Mouse (Mus musculus): ENCODE data around the gene Hip1. TPM values are rescaled to one million over a fixed set of nuclear protein-coding genes. Genes with fewer than 3 reads are reported as not detected.
A peak's percentile ranks its signal among the peaks of the same experiment; 100 is the strongest.

Gene Hip1
- polyA plus RNA-seq (2017; shearing (Covaris generic)) = 1 to 10 TPM; 8.6 to 8.7 TPM

- peak; percentile 98 for ATAC-seq
Measured at GRCm38 (mm10) chr5:135544865-135545797, at the start of gene Hip1. Hip1 (minus strand) TSS chr5:135545120.

- no peak for ATAC-seq
Measured at GRCm38 (mm10) chr5:135589996-135590784, 45.3 kb upstream of the Hip1 start.

- ATAC-seq = no peak
Measured at GRCm38 (mm10) chr5:135587764-135588163, 42.8 kb upstream of the Hip1 start.

GRCm38 (mm10) chr5:135585691-135586090, 40.8 kb upstream of the Hip1 start:
- ATAC-seq = no peak

GRCm38 (mm10) chr5:135582330-135582729, 37.4 kb upstream of the Hip1 start:
- ATAC-seq = no peak

GRCm38 (mm10) chr5:135579331-135579751, 34.4 kb upstream of the Hip1 start:
- no peak for ATAC-seq

- ATAC-seq = no peak
Measured at GRCm38 (mm10) chr5:135576055-135576454, 31.1 kb upstream of the Hip1 start.

GRCm38 (mm10) chr5:135573006-135573405, 28.1 kb upstream of the Hip1 start, which contains the start of gene Ccl24:
Ccl24 (minus strand) TSS chr5:135573049.
- no peak for ATAC-seq

GRCm38 (mm10) chr5:135568698-135569097, 23.8 kb upstream of the Hip1 start:
- no peak for ATAC-seq

GRCm38 (mm10) chr5:135567556-135568265, 22.8 kb upstream of the Hip1 start:
- ATAC-seq = no peak

GRCm38 (mm10) chr5:135563469-135563868, 18.5 kb upstream of the Hip1 start, which contains the start of gene Ccl26:
Ccl26 (minus strand) TSS chr5:135563569.
- no peak for ATAC-seq

GRCm38 (mm10) chr5:135557671-135558070, 12.8 kb upstream of the Hip1 start:
- no peak for ATAC-seq

- no peak for ATAC-seq
Measured at GRCm38 (mm10) chr5:135557051-135557450, 12.1 kb upstream of the Hip1 start.

GRCm38 (mm10) chr5:135556259-135556658, 11.3 kb upstream of the Hip1 start:
- ATAC-seq = no peak

GRCm38 (mm10) chr5:135551591-135551990, 6.7 kb upstream of the Hip1 start:
- ATAC-seq = no peak

- ATAC-seq = no peak
Measured at GRCm38 (mm10) chr5:135550910-135551309, 6.0 kb upstream of the Hip1 start.

- no peak for ATAC-seq
Measured at GRCm38 (mm10) chr5:135547990-135548389, 3.1 kb upstream of the Hip1 start.

- ATAC-seq = no peak
Measured at GRCm38 (mm10) chr5:135544032-135544558, 825 bp downstream of the Hip1 start.

GRCm38 (mm10) chr5:135537794-135538214, 7.1 kb downstream of the Hip1 start:
- ATAC-seq = peak; percentile 40

- peak; percentile 88 for ATAC-seq
Measured at GRCm38 (mm10) chr5:135537326-135537725, 7.6 kb downstream of the Hip1 start.

- ATAC-seq = no peak
Measured at GRCm38 (mm10) chr5:135535867-135536266, 9.1 kb downstream of the Hip1 start.

GRCm38 (mm10) chr5:135533431-135533830, 11.5 kb downstream of the Hip1 start:
- ATAC-seq = no peak
